Mouse (Mus musculus) embryonic facial prominence, embryonic 10.5 days (tissue): ENCODE measurements at regions not wholly inside any gene's neighbourhood (a gene's known extent, or its start where the extent isn't known, plus 50 kb on each side); places are given as distances from the start of the nearest gene placed in this dataset.

Experiments used
- DNase-seq: peaks from one replicate; pipeline ENCODE4 v3.0.0-alpha.2; 2017; ENCODE audit warnings: low spot score
- H3K27ac ChIP-seq: fragments of 300-500 bp; sonication (generic); replicated peaks from 2 replicates; pipeline ENCODE4 v1.5.1; 2016; ENCODE audit warnings: mild to moderate bottlenecking
- H3K27me3 ChIP-seq: fragments of 300-500 bp; sonication (generic); replicated peaks from 2 replicates; pipeline ENCODE4 v1.6.1; 2016; ENCODE audit warnings: low read depth, mild to moderate bottlenecking; ENCODE audit not compliant: poor library complexity, severe bottlenecking
- H3K36me3 ChIP-seq: fragments of 300-500 bp; sonication (generic); replicated peaks from 2 replicates; pipeline ENCODE4 v1.6.1; 2016; ENCODE audit warnings: mild to moderate bottlenecking, moderate library complexity
- H3K4me1 ChIP-seq: fragments of 300-500 bp; sonication (generic); 2 replicates; pipeline ENCODE4 v1.6.1; 2016
- H3K4me3 ChIP-seq: fragments of 300-500 bp; sonication (generic); 2 replicates; pipeline ENCODE4 v1.5.1; 2016; ENCODE audit warnings: mild to moderate bottlenecking, moderate library complexity
- H3K9me3 ChIP-seq: fragments of 300-500 bp; sonication (generic); 2 replicates; pipeline ENCODE4 v1.6.1; 2016; ENCODE audit warnings: mild to moderate bottlenecking
- WGBS: fragments of 180-500 bp; shearing (Covaris S2); methylation state at CpG from one replicate; pipeline ENCODE4 v1.1.7; 2016; 5-methylcytosine and 5-hydroxymethylcytosine counted together

DNA sequence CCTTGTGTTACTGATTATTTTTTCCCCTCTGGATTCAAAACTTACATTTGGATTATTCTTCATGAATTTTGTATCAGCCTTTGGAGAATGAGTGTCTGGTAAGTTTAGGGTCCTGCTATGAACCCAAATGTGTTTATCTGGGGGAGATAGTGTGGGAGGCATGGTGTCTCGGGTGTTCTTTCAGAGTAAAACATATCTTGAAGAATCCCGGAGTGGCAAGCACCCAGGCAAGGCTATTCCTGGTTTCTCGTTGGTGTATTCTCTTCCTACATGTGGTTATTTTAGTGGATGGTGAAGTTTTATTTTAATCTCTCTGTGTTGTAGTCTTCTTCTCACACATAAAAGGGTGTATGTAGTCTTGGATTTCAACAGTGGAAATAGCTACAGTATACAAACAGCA, 186.4 kb upstream of the Clnk start:
- 88% methylated on average over 3 of the region's 3 CpGs for WGBS
- no peaks in the 10 kb centered on the region for H3K9me3 ChIP-seq
- no peak for DNase-seq
- H3K36me3 ChIP-seq, result no peaks in the 10 kb centered on the region
- no peaks in the 10 kb centered on the region for H3K27me3 ChIP-seq
- H3K27ac ChIP-seq, result no peak overlapping the region
- no peak overlapping the region for H3K4me3 ChIP-seq
- no peaks in the 10 kb centered on the region for H3K4me1 ChIP-seq

- no peak overlapping the region for H3K4me3 ChIP-seq
- no peaks in the 10 kb centered on the region for H3K4me1 ChIP-seq
- no peak overlapping the region for H3K27ac ChIP-seq
- DNase-seq, result no peak
- no peaks in the 10 kb centered on the region for H3K27me3 ChIP-seq
- H3K36me3 ChIP-seq, result no peaks in the 10 kb centered on the region
- WGBS, result 75% methylated on average over 8 of the region's 8 CpGs
- H3K9me3 ChIP-seq, result no peaks in the 10 kb centered on the region
These were observed 176.1 kb upstream of the Clnk start for GRCm38 (mm10) chr5:39052490-39053250.

DNA sequence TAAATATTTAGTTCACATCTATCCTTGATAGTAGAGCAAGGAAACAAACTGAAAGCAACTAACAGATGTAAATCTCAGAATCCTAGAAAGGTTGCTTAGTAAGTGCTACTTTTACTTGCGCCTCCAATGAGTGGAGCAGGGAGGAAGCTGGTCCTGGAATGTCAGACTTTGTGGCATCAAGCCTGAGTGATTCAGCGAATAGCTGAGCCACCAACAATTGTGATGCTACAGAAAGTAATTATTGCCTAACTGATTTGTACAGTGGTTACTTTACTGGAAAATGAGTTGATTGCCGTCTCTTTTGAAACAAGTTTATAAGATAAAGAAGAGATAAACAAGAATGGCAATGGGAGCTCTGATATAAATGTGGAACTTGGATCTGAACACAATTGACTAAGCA, 173.9 kb upstream of the Clnk start:
- Histone ChIP-seq H3K9me3 (no peaks in the 10 kb centered on the region), H3K36me3 (no peaks in the 10 kb centered on the region), H3K4me3 (no peak overlapping the region), H3K27ac (no peak overlapping the region), H3K4me1 (no peaks in the 10 kb centered on the region), H3K27me3 (no peaks in the 10 kb centered on the region)
- DNase-seq, result no peak
- 90% methylated on average over 3 of the region's 3 CpGs for WGBS

DNA sequence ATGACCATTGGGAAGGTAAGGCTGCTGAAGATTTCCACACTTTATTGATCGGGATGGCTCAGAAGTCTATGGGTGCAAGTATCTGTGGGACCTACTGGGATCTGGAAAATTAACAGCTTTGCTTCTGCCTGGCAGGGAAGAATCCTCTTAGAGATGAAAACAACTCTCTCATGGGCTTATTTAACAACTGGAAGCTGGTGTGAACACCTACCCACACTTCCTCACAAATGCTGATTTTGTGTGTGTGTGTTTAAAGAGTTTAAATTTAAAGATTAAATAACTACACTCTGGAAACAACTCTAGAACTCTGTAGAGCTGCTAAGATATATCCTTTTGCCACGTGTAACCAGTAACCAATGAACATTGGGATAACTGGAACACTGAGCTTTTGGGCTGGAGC, 172.5 kb upstream of the Clnk start:
- Histone ChIP-seq H3K36me3 (no peaks in the 10 kb centered on the region), H3K9me3 (no peaks in the 10 kb centered on the region), H3K27ac (no peak overlapping the region), H3K4me3 (no peak overlapping the region), H3K27me3 (no peaks in the 10 kb centered on the region), H3K4me1 (no peaks in the 10 kb centered on the region)
- 72% methylated on average over 2 of the region's 2 CpGs for WGBS
- DNase-seq, result no peak

- Histone ChIP-seq H3K9me3 (no peaks in the 10 kb centered on the region), H3K4me3 (no peak overlapping the region), H3K27ac (no peak overlapping the region), H3K36me3 (no peaks in the 10 kb centered on the region), H3K27me3 (no peaks in the 10 kb centered on the region), H3K4me1 (no peaks in the 10 kb centered on the region)
- 87% methylated on average over 2 of the region's 2 CpGs for whole genome bisulfite sequencing
- DNase-seq, result no peak
These were observed 163.9 kb upstream of the Clnk start for GRCm38 (mm10) chr5:39040467-39040866.

- H3K4me3 ChIP-seq, result no peak overlapping the region
- no peaks in the 10 kb centered on the region for H3K9me3 ChIP-seq
- no peaks in the 10 kb centered on the region for H3K36me3 ChIP-seq
- H3K27ac ChIP-seq, result no peak overlapping the region
- no peaks in the 10 kb centered on the region for H3K4me1 ChIP-seq
- 95% methylated on average over 4 of the region's 4 CpGs for WGBS
- no peak for DNase-seq
- H3K27me3 ChIP-seq, result no peaks in the 10 kb centered on the region
These were observed 146.6 kb upstream of the Clnk start for GRCm38 (mm10) chr5:39023241-39023640.

DNA sequence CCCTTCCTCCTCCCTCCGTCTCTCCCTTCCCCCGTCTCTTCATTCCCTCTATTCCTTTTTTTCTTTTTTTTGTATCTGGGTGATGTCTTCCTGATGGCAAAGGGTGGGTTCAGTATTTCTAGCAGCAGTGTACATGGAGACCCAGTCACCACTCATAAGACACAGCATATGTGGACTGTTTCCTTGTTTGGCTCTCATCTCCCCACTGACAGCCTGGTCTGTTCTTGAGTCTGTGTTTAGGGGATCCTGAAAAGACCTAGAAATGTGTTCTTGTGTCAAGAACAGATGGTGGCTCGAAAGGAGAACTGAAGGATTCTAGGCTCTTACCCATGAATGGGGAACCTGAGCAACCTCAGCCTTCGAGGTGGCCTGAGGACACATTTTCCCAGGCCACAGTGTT, 124.0 kb upstream of the Clnk start:
- Histone ChIP-seq H3K4me1 (no peaks in the 10 kb centered on the region), H3K36me3 (no peaks in the 10 kb centered on the region), H3K9me3 (no peaks in the 10 kb centered on the region), H3K4me3 (no peak overlapping the region), H3K27me3 (no peaks in the 10 kb centered on the region), H3K27ac (no peak overlapping the region)
- DNase-seq, result no peak
- WGBS, result 79% methylated on average over 4 of the region's 4 CpGs

DNA sequence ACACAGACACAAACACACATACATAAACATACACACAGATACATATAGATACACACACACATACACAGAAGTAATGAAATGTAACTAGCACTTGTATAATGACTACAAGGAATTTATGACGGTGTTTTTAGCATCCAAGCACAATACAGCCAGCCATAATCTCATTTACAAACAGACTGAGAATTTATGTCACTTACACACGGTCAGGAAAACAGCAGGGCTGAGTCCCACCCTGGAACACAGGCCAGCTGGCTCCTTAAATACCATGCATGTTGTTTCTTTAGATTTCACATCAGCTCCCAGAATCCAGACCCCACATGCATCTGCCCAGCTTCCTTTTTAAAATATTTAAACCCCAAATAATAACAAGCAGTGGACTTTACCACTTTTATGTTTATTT, 123.1 kb upstream of the Clnk start:
- H3K9me3 ChIP-seq, result no peaks in the 10 kb centered on the region
- WGBS, result 60% methylated on average over 2 of the region's 2 CpGs
- no peaks in the 10 kb centered on the region for H3K4me1 ChIP-seq
- no peaks in the 10 kb centered on the region for H3K36me3 ChIP-seq
- H3K27me3 ChIP-seq, result no peaks in the 10 kb centered on the region
- no peak for DNase-seq
- no peak overlapping the region for H3K4me3 ChIP-seq
- H3K27ac ChIP-seq, result no peak overlapping the region

DNA sequence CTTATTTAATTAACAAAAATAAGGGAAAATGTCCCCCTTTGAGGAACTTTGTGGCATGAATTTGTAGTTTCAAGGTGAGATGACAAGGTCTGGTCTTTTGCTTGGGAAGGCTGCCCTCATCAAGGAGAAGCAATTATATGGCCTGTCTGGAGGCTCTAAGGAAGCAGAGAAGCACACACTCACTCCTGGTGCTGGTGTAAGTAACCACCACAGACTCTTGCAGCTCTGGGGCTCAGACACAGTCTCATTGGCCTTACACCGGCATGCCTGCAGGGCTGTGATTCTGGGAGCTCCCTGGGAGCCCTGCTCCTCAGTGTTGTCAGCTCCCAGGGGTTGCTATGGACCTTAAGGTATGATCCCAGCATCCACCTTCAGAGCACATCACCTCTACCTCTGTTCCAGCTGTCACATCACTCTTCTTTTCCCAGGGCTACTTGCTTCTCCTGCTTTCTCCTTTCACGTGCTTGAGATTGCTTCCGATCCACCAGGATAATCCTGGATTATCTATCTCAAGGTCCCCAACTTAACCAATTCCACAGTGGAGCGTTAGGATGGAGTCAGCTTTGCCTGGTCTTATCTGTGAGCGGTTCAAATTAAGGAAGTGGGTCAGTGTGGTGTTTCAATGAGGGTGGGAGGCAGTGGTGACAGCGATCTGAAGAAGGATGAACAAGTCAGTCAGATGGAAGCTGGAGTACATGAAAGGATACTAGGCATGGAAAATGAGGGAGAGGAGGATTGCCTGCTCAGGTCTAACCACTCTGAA, 96.0 kb upstream of the Clnk start:
- no peaks in the 10 kb centered on the region for H3K36me3 ChIP-seq
- H3K4me3 ChIP-seq, result no peak overlapping the region
- H3K4me1 ChIP-seq, result no peaks in the 10 kb centered on the region
- no peaks in the 10 kb centered on the region for H3K9me3 ChIP-seq
- no peaks in the 10 kb centered on the region for H3K27me3 ChIP-seq
- DNase-seq, result no peak
- WGBS, result 67% methylated on average over 6 of the region's 6 CpGs
- H3K27ac ChIP-seq, result no peak overlapping the region

DNA sequence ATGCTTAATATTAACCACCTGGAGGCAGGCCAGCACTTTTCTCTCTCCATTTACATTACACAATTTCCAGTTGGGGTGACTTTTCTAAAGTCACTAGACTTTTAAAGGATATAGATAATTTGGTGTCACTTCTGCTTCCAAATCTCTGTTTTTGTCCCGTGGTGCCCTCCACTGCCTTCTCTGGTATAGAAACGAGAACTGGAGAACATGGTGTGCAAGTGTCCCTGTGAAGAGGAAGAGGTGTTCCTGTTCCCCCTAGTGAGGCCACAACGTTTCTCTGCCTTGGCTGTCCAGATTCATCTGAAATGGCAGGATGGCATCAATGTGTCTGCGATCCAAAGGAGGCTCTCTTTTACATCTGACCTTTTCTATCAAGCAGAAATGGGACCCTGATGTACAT, 93.9 kb upstream of the Clnk start:
- no peak for DNase-seq
- H3K36me3 ChIP-seq, result no peaks in the 10 kb centered on the region
- H3K4me1 ChIP-seq, result no peaks in the 10 kb centered on the region
- no peaks in the 10 kb centered on the region for H3K27me3 ChIP-seq
- no peak overlapping the region for H3K4me3 ChIP-seq
- no peak overlapping the region for H3K27ac ChIP-seq
- 80% methylated on average over 4 of the region's 4 CpGs for WGBS
- no peaks in the 10 kb centered on the region for H3K9me3 ChIP-seq

- Histone ChIP-seq H3K4me3 (no peak overlapping the region), H3K4me1 (no peaks in the 10 kb centered on the region), H3K9me3 (no peaks in the 10 kb centered on the region), H3K36me3 (no peaks in the 10 kb centered on the region), H3K27ac (no peak overlapping the region), H3K27me3 (no peaks in the 10 kb centered on the region)
- 29% methylated on average over 1 of the region's 1 CpGs for WGBS
- DNase-seq, result no peak
These were observed 90.4 kb upstream of the Clnk start for GRCm38 (mm10) chr5:38967010-38967409.

DNA sequence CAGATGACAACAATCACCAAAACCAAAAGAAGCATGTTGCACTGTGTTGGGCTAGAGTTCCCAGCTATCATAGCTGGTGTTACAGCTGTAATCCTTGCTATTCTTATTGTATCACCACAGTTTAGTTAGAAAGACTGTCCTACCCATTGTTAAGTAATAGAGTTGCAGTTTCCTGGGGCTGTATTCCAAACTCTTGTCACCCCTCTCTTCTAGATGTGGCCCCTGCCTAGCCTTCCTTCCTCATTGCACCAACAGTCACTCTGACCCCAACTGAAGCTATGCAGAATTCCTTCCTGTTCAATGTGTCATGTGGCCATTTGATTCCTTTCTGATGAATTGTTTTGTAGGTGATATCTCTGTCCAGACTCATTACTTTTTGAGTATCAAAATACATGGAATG, 87.8 kb upstream of the Clnk start:
- Histone ChIP-seq H3K9me3 (no peaks in the 10 kb centered on the region), H3K27ac (no peak overlapping the region), H3K4me1 (no peaks in the 10 kb centered on the region), H3K27me3 (no peaks in the 10 kb centered on the region), H3K4me3 (no peak overlapping the region), H3K36me3 (no peaks in the 10 kb centered on the region)
- no peak for DNase-seq

DNA sequence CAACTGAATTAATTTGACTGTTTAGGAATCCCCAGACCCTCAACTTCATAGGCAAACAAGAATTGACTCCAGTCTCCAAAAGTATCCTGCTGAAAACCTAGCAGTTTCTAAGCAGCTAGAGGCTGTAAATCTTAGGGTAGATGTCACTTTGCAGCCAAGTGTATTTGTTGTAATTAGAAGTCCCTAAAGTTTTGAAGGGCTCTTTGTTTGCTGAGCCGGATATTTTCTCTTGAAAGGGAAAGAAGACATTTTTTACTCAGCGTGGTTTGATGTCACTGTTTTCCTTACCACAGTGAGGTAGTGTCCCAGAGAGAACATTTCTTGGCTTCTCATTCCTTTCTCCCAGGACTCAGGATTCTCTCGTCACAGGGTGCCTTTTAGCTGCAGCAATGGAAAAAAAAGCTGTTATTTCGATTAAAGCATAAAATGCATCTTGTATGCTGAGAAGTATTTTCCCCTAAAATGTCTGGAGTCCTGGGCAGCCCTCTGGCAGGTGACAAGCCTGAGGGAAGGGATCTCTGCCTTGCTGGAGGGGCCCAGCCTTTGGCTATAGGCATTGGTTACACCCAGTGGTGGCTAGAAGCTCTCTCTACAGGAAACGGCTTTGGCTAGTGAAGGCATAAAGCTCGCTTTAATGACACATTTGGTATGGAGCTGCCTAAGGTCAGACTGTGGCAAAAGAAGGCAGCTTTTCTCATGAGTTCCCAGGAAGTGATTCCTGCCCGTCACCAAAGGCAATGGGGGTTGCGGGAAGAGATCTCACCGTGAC, 74.1 kb upstream of the Clnk start:
- no peak overlapping the region for H3K27ac ChIP-seq
- WGBS, result 57% methylated on average over 9 of the region's 9 CpGs
- H3K4me3 ChIP-seq, result no peak overlapping the region
- no peaks in the 10 kb centered on the region for H3K27me3 ChIP-seq
- H3K9me3 ChIP-seq, result no peaks in the 10 kb centered on the region
- H3K4me1 ChIP-seq, result no peaks in the 10 kb centered on the region
- DNase-seq, result no peak
- no peaks in the 10 kb centered on the region for H3K36me3 ChIP-seq
